Mouse (Mus musculus): ENCODE data around the gene Adamts12.

The Adamts12 gene

GRCm38 (mm10) chr15:11159386-11159785 lies 94.8 kb downstream of the Adamts12 start:
- DNase-seq (ENCODE audit: low read depth, low spot score): no peak

- no peak for DNase-seq (ENCODE audit: low read depth, low spot score)
Measured at GRCm38 (mm10) chr15:11160759-11161158, 96.2 kb downstream of the Adamts12 start.

DNA sequence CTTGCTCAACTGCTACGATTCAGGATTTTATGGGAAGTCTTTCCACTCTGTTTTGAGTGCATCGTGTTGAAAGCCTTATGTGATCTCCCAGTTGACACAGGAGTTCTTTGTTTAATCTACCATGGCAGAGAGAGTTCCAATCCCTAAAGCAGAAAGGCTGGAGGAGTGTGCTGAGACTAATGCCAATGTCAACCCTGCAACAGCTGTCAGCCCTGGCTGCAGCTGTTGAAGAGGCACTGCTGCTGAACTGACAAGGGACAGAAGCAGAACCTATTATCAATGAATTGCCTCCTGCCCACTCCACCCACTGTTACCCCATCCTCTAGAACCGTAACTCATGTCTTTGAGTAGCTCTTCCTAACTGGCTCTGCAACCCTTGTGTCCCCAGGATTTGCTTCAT lies 101.3 kb downstream of the Adamts12 start:
- DNase-seq (ENCODE audit: low read depth, low spot score): no peak

DNA sequence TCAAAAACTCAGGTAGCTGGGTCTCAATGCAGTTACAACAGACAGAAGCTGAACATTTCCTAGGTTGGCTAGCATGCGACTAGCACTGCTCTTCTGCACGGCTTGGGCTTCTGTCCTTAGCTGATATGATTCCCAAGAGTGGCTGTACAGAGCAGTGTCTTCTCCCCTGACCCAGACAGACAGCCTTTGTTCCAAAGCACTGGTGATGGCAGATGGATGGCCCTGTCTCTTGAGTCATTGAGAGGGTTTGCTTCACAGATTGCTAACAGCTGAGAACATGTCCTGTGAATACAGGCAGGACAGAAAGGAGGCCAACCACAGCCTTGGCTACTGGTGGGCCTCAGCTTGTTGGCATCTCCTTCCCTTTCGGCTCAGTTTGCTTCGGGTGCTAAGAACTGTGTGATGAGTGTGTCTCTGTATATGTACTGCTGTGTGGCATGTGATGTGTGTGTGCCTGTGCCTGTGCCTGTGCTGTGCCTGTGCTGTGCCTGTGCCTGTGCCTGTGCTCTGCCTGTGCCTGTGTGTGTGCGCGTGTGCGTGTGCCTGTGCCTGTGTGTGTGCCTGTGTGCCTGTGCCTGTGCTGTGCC lies 109.4 kb downstream of the Adamts12 start:
- no peak for DNase-seq (ENCODE audit: low read depth, low spot score)

- no peak for DNase-seq (ENCODE audit: low read depth, low spot score)
Measured at GRCm38 (mm10) chr15:11174842-11175241, 110.3 kb downstream of the Adamts12 start.

DNA sequence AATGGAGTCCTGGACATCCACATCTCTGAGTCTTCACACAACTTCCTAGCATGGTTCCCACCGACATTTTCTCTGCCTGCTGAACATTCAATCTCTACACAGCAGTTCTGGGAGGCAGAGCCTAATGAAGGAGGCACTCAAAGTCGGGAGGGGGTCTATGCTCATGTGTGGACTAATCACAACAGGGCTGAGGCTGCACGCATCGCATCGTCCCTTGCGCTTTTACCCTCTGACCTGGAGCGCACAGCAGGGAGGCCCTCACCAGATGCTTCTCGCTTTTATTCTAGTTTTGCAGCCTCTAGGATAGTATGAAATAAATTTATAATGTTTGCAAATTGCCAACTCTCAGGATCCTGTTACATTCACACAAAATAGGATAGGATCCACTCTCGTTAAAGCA lies 112.9 kb downstream of the Adamts12 start:
- no peak for DNase-seq (ENCODE audit: low read depth, low spot score)

DNA sequence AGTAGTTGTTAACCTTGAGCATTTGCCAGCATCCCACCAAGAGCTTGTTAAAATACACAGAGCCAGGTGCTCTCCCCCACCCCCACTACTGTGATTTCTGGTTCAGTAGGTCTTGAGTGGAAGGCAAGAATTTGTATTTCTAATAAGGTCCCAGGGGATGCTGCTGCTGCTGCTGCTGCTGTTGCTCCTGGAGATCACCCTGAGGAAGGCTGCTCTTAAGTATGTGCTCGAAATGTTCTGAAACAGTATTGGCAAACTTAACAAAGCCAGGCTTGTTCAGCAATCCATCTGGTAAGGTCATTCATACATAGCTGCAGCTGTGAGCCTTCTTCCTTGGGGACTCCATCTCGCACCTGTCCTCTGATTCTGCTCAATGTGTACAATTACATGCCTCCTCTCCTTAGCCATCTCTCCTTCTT lies 115.2 kb downstream of the Adamts12 start:
- DNase-seq (ENCODE audit: low read depth, low spot score): no peak

DNA sequence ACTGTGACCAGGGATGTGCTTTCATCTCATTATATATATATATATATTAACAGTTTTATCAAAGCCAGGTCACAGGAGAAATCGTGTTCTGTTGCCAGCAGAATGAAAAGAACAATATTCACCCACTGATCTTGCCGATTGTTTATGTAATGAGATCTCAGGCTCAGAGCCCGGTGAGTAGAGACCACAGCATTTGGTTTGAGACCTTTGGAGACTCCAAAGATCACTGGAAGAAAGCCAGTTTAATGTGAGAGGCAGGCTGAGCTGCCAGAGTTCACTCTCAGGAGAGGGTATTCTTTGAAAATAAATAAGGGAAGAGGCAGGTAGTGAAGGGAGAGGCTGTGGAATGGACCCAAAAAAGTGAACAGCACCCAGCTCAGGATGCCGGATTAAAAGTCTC lies 122.1 kb downstream of the Adamts12 start:
- DNase-seq (ENCODE audit: low read depth, low spot score): no peak

DNA sequence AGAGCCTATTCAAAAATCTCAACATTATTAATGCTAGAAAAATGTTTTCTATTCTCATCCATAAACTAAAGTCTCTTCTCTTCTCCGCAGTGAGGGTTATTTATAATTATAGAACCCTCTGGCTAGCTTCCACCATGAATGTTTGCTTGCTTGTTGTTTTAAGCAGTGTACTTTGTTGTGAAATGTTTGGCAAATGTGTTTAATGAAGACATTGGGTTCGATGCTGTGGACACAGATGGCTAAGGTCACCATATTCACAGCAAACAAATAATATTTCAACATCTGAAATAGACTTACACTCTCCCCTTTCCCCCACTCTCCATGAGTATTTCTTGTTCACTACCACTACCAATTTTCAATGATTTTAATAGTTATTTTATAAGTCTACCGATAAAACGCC lies 125.9 kb downstream of the Adamts12 start:
- DNase-seq (ENCODE audit: low read depth, low spot score): no peak

DNA sequence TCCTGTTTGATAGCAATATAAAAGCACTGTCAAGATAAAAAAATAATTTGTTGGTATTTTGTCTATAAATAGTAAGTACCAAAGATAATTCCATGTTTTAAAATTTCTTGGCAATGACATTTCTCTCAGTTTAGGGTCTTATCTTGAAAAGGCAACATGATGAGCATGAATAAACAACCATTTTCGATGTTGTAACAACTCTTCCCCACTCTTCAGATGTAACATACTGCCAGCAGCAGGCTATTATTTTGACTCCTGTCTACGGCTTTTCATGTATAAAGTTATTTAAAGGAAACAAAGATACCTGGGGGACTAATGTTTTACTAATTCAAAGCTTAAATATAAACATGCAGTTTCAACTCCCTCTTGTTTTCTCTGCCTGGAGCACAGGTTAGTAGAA lies 128.2 kb downstream of the Adamts12 start:
- DNase-seq (ENCODE audit: low read depth, low spot score): no peak

DNA sequence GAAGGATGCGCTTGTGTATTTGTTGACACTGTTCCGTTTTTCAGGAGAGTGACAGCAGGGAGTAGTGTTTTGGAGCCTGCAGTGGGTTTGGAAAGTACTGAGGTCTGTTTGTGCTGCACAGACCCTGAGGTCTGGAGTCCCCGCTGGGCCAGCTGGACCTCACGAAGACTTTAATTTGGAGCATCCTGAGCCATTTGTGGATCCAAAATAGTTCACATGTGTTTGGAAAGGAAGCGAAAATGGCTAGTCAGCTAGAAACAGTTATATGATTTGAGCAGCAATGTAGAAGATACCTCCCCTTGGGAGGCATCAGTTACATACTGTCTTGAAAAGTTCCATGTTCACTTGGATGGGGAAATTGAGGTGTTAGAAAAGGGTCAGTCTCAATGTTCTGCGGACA lies 132.5 kb downstream of the Adamts12 start:
- no peak for DNase-seq (ENCODE audit: low read depth, low spot score)

GRCm38 (mm10) chr15:11198246-11198795 lies 133.7 kb downstream of the Adamts12 start:
- no peak for DNase-seq (ENCODE audit: low read depth, low spot score)

GRCm38 (mm10) chr15:11203084-11203483 lies 138.5 kb downstream of the Adamts12 start:
- DNase-seq (ENCODE audit: low read depth, low spot score): no peak

DNA sequence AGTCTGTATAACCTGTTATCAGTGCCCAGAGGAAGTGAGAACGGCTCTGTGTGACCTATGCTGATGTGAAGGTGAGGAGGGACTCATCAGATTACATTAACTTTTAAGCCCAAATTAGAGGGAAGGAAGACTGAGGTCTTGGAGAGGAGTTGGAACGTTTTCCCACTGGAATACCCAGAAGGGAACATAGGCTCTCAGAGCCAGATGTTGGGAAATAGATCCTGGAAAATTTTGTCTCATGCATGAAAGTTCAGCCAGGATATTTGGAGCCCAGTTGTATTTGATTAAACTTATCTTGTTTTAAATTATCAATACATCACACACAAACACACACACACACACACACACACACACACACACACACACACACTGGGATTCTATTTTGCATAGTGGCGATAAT lies 140.3 kb downstream of the Adamts12 start:
- no peak for DNase-seq (ENCODE audit: low read depth, low spot score)

GRCm38 (mm10) chr15:11210976-11211375 lies 146.4 kb downstream of the Adamts12 start:
- DNase-seq (ENCODE audit: low read depth, low spot score): no peak

DNA sequence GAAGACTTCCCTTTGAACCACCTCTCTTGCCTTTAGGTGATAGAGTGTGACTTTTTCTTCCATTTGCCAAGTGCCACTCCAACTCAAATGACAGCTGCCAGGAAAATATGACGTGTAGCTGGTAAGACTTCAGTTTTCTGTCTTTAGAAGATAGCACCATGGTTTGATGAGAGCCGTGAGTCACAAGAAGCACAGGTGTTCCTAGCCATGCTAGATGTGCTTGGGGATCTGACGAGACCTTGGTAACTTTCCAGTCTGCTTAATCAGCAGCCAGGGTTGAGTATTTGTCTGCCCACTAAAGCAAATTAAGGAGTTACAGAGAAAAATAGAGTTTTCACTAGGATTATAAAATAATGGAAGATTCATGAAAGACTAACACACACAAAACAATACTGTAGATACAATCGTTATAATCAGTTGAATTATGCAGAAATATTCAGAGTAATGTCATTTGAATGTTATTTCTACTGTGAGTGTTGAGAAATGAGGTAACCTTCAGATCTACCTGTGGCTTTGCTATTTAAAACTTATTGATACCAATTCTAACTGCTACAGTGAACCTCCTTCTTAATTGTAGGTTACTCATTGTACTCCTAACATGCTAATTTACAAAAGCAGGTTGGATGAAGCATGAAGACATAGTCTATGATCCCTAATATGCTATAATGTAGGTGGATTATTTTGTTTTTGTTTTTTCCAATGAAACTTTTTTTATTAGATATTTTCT lies 169.5 kb downstream of the Adamts12 start:
- DNase-seq (ENCODE audit: low read depth, low spot score): peak; percentile 10

- no peak for DNase-seq (ENCODE audit: low read depth, low spot score)
Measured at GRCm38 (mm10) chr15:11240406-11240805, 175.8 kb downstream of the Adamts12 start.

- no peak for DNase-seq (ENCODE audit: low read depth, low spot score)
Measured at GRCm38 (mm10) chr15:11241288-11241687, 176.7 kb downstream of the Adamts12 start.

DNA sequence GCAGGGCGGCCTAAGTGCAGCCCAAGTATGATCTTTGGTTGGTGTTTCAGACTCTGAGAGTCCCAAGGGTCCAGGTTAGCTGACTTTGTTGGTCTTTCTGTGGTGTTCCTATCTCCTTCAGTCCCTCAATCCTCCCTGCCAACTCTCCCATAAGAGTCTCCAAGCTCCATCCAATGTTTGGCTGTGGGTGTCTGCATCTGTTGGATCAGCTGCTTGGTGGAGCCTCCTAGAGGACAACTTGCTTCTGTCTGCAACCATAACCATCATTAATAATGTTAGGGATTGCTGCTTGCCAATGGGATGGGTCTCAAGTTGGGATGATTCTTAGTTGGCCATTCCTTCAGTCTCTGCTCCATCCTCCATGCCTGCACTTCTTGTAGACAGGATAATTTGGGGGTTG lies 181.8 kb downstream of the Adamts12 start:
- DNase-seq (ENCODE audit: low read depth, low spot score): no peak

DNA sequence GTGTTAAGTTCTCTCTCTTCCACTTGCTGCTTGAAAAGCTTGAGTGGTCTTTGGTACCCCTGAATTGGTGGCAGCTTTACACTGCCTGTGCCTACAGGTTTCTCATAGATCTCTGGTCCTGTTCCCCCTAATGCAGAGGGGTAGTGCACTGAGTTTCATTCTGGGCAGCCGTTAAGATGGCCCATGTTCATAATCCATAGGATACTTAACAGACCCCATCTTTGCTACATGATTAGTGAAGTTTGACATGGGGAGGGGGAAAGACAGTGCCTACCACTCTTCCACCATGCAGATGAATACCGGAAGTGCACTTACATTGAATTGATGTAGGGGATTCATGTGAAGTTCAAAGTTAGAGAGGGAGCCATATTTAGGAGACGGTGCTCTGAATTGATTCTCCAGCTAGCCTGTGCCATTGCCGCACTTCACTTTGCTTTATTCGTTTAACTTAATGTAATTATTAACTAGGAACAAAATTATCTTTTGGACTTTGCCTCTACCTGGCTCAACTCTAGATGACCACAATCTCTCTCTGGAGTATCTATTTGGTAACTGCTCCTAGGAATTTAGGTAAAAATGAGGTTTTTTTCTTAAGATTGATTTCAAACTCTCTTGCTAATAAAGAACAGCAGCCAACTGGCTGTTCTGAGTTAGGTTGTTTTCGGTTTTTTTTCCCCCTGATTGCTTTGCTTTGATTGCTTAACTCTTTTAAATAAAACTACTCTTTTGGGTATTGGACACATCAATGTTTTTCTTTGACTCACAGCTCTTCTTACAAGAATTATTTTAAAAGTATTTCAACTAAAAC lies 214.9 kb downstream of the Adamts12 start:
- DNase-seq (ENCODE audit: low read depth, low spot score): no peak

DNA sequence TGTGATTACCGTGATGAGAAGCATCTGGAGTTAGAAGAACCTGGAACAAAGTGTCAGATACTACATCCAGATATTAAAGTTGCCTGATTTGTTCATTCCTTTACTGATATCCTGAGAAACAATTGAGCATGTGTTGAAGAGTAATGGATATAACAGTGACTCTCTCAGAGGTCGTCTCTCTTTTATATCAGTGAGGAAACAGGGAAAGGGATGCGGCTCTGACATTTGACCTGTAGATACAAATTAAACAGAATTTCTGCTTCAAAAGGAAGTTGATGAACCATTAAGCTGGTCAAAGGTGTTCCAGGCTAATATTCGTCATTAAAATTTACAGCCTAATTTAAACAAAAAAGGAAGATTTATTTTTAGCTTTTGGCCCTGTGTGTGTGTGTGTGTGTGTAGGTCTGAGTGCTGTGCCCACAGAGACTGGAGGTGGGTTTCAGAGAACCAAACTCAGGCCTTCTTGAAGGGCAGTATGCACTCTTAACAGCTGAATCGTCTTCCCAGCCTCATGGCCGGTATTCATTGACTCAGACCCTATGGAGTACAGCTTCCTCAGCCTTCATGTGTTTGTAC lies 216.2 kb downstream of the Adamts12 start:
- no peak for DNase-seq (ENCODE audit: low read depth, low spot score)

DNA sequence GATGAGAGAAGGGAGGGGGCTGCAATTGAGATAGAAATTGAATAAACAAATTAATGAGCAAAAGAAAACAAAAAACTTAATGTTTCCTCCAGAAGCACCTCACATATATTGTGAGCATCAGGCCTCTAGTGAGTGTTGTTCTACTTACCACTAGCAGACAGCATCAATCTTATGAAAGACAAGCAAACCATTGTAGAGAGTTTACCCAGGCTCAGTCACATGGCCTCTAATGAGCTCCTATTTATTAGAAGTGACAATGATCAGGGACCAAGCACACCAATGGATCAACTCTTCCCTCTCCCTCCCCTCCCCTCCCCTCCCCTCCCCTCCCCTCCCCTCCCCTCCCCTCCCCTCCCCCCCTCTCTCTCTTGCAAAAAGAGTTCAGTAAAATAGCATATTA lies 218.6 kb downstream of the Adamts12 start:
- no peak for DNase-seq (ENCODE audit: low read depth, low spot score)

All from CD4-positive, CD25-positive, alpha-beta regulatory T cell, adult 2 months (primary cell).